Mouse (Mus musculus): ENCODE results near the gene Lrrc39. TPM values are rescaled to one million over a fixed set of nuclear protein-coding genes. Genes with fewer than 3 reads are reported as not detected.
"Not testable (repeated sequence)": the region's sequence is repeated elsewhere in the genome, so short reads cannot be mapped to it uniquely, and the experiment has no call there.

Lrrc39 gene
- 29.9 and 31.7 TPM in 2 replicates for polyA plus RNA-seq (2015; fragmentation: Nextera tagmentation; extraction: Ambion mirVana)

- Histone ChIP-seq H3K4me1 (peaks cover 19% of the 10 kb centered on the region), H3K27me3 (replicated peaks) (no peaks in the 10 kb centered on the region), H3K27ac (replicated peaks) (peak within 1 kb of the TSS; percentile 97), H3K4me2 (peak within 1 kb of the TSS; percentile 62), H3K9me3 (peaks cover 7% of the 10 kb centered on the region), H3K9ac (peak within 1 kb of the TSS; percentile 82), H3K4me3 (peak within 1 kb of the TSS; percentile 57), H3K36me3 (peaks cover 27% of the 10 kb centered on the region)
- WGBS: 12% methylated on average over 7 of the region's 7 CpGs
- peak; percentile 88 for ATAC-seq (ENCODE audit: extremely low read depth, insufficient number of reproducible peaks, low FRiP score, low TSS enrichment)
Measured at GRCm38 (mm10) chr3:116562408-116563094, at the start of gene Lrrc39. Gene Lrrc39 (plus strand): TSS chr3:116562973.

GRCm38 (mm10) chr3:116520141-116520761 is 42.5 kb upstream of the Lrrc39 start:
- 75% methylated on average over 12 of the region's 12 CpGs for WGBS
- peaks cover 27% of the 10 kb centered on the region for H3K36me3 ChIP-seq
- H3K4me1 ChIP-seq: peaks cover 10% of the 10 kb centered on the region
- H3K27ac ChIP-seq (replicated peaks): peak overlapping the region; percentile 67
- no peak overlapping the region for H3K9ac ChIP-seq
- no peak for ATAC-seq (ENCODE audit: extremely low read depth, insufficient number of reproducible peaks, low FRiP score, low TSS enrichment)
- H3K9me3 ChIP-seq: no peaks in the 10 kb centered on the region
- no peak overlapping the region for H3K4me2 ChIP-seq
- no peak overlapping the region for H3K4me3 ChIP-seq
- no peaks in the 10 kb centered on the region for H3K27me3 ChIP-seq (replicated peaks)

GRCm38 (mm10) chr3:116529741-116530140 is 33.0 kb upstream of the Lrrc39 start:
- 27% methylated on average over 5 of the region's 5 CpGs for WGBS
- Histone ChIP-seq H3K9ac (no peak overlapping the region), H3K27ac (replicated peaks) (peak overlapping the region; percentile 81), H3K27me3 (replicated peaks) (peaks cover 17% of the 10 kb centered on the region), H3K4me1 (peaks cover 30% of the 10 kb centered on the region), H3K36me3 (peaks cover 27% of the 10 kb centered on the region), H3K4me2 (no peak overlapping the region), H3K9me3 (no peaks in the 10 kb centered on the region), H3K4me3 (no peak overlapping the region)
- ATAC-seq (ENCODE audit: extremely low read depth, insufficient number of reproducible peaks, low FRiP score, low TSS enrichment): no peak

- ATAC-seq (ENCODE audit: extremely low read depth, insufficient number of reproducible peaks, low FRiP score, low TSS enrichment): no peak
- WGBS: 64% methylated on average over 4 of the region's 4 CpGs
- no peaks in the 10 kb centered on the region for H3K9me3 ChIP-seq
- peaks cover 17% of the 10 kb centered on the region for H3K27me3 ChIP-seq (replicated peaks)
- H3K9ac ChIP-seq: no peak overlapping the region
- peaks cover 30% of the 10 kb centered on the region for H3K36me3 ChIP-seq
- no peak overlapping the region for H3K4me3 ChIP-seq
- H3K27ac ChIP-seq (replicated peaks): peak overlapping the region; percentile 81
- H3K4me2 ChIP-seq: no peak overlapping the region
- peaks cover 34% of the 10 kb centered on the region for H3K4me1 ChIP-seq
Measured at GRCm38 (mm10) chr3:116530826-116531225, 31.9 kb upstream of the Lrrc39 start.

- H3K4me2 ChIP-seq: peak overlapping the region; percentile 60
Measured at GRCm38 (mm10) chr3:116536428-116537199, 26.2 kb upstream of the Lrrc39 start.

GRCm38 (mm10) chr3:116537200-116537573 is 25.6 kb upstream of the Lrrc39 start:
- Histone ChIP-seq H3K36me3 (peaks cover 67% of the 10 kb centered on the region), H3K27ac (replicated peaks) (peak overlapping the region; percentile 87), H3K4me2 (peak overlapping the region; percentile 60), H3K9ac (peak overlapping the region; percentile 67), H3K4me1 (peaks cover 38% of the 10 kb centered on the region), H3K27me3 (replicated peaks) (peaks cover 38% of the 10 kb centered on the region), H3K9me3 (no peaks in the 10 kb centered on the region), H3K4me3 (peak overlapping the region; percentile 33; the same call in 1 of the 2 replicates)
- ATAC-seq (ENCODE audit: extremely low read depth, insufficient number of reproducible peaks, low FRiP score, low TSS enrichment): no peak
- 53% methylated on average over 6 of the region's 6 CpGs for WGBS

More at GRCm38 (mm10) chr3:116536428-116537199, 26.2 kb upstream of the Lrrc39 start:
- ATAC-seq (ENCODE audit: extremely low read depth, insufficient number of reproducible peaks, low FRiP score, low TSS enrichment): peak; percentile 77; the same call in 1 of the 2 replicates
- Histone ChIP-seq H3K4me3 (peak overlapping the region; percentile 33), H3K27ac (replicated peaks) (peak overlapping the region; percentile 87), H3K4me1 (peaks cover 32% of the 10 kb centered on the region), H3K9ac (peak overlapping the region; percentile 67), H3K27me3 (replicated peaks) (peaks cover 38% of the 10 kb centered on the region), H3K36me3 (peaks cover 62% of the 10 kb centered on the region), H3K9me3 (no peaks in the 10 kb centered on the region)
- 15% methylated on average over 16 of the region's 16 CpGs for WGBS

- Histone ChIP-seq H3K27me3 (replicated peaks) (peaks cover 21% of the 10 kb centered on the region), H3K4me3 (no peak overlapping the region), H3K9me3 (no peaks in the 10 kb centered on the region), H3K4me1 (peaks cover 19% of the 10 kb centered on the region), H3K36me3 (peaks cover 76% of the 10 kb centered on the region), H3K27ac (replicated peaks) (peak overlapping the region; percentile 46), H3K4me2 (no peak overlapping the region), H3K9ac (no peak overlapping the region)
- ATAC-seq (ENCODE audit: extremely low read depth, insufficient number of reproducible peaks, low FRiP score, low TSS enrichment): no peak
- 79% methylated on average over 2 of the region's 2 CpGs for WGBS
Measured at GRCm38 (mm10) chr3:116542070-116542469, 20.7 kb upstream of the Lrrc39 start.

GRCm38 (mm10) chr3:116542532-116542931 is 20.2 kb upstream of the Lrrc39 start:
- H3K9me3 ChIP-seq: no peaks in the 10 kb centered on the region
- peaks cover 18% of the 10 kb centered on the region for H3K27me3 ChIP-seq (replicated peaks)
- H3K9ac ChIP-seq: no peak overlapping the region
- WGBS: 48% methylated on average over 3 of the region's 3 CpGs
- peak overlapping the region; percentile 46 for H3K27ac ChIP-seq (replicated peaks)
- H3K4me3 ChIP-seq: no peak overlapping the region
- peaks cover 15% of the 10 kb centered on the region for H3K4me1 ChIP-seq
- ATAC-seq (ENCODE audit: extremely low read depth, insufficient number of reproducible peaks, low FRiP score, low TSS enrichment): no peak
- H3K4me2 ChIP-seq: no peak overlapping the region
- peaks cover 80% of the 10 kb centered on the region for H3K36me3 ChIP-seq

GRCm38 (mm10) chr3:116547430-116547829 is 15.3 kb upstream of the Lrrc39 start:
- H3K27ac ChIP-seq (replicated peaks): no peak overlapping the region
- peaks cover 79% of the 10 kb centered on the region for H3K36me3 ChIP-seq
- no peaks in the 10 kb centered on the region for H3K9me3 ChIP-seq
- no peaks in the 10 kb centered on the region for H3K27me3 ChIP-seq (replicated peaks)
- WGBS: 89% methylated on average over 5 of the region's 5 CpGs
- H3K9ac ChIP-seq: no peak overlapping the region
- no peak for ATAC-seq (ENCODE audit: extremely low read depth, insufficient number of reproducible peaks, low FRiP score, low TSS enrichment)
- 0 out of 2 replicates have a peak, but pooled peaks cover 2% of the 10 kb centered on the region for H3K4me1 ChIP-seq
- H3K4me2 ChIP-seq: no peak overlapping the region
- H3K4me3 ChIP-seq: no peak overlapping the region

GRCm38 (mm10) chr3:116551362-116551761 is 11.4 kb upstream of the Lrrc39 start:
- WGBS: 79% methylated on average over 5 of the region's 5 CpGs
- no peaks in the 10 kb centered on the region for H3K4me1 ChIP-seq
- peaks cover 50% of the 10 kb centered on the region for H3K36me3 ChIP-seq
- H3K27ac ChIP-seq (replicated peaks): no peak overlapping the region
- no peak overlapping the region for H3K9ac ChIP-seq
- H3K9me3 ChIP-seq: no peaks in the 10 kb centered on the region
- H3K4me3 ChIP-seq: no peak overlapping the region
- H3K27me3 ChIP-seq (replicated peaks): no peaks in the 10 kb centered on the region
- no peak overlapping the region for H3K4me2 ChIP-seq
- ATAC-seq (ENCODE audit: extremely low read depth, insufficient number of reproducible peaks, low FRiP score, low TSS enrichment): no peak

GRCm38 (mm10) chr3:116561315-116561714 is 1.5 kb upstream of the Lrrc39 start:
- Histone ChIP-seq H3K4me1 (peaks cover 19% of the 10 kb centered on the region), H3K27ac (replicated peaks) (peak overlapping the region; percentile 97), H3K36me3 (peaks cover 15% of the 10 kb centered on the region)
- ATAC-seq (ENCODE audit: extremely low read depth, insufficient number of reproducible peaks, low FRiP score, low TSS enrichment); H3K4me2 ChIP-seq; H3K27me3 ChIP-seq (replicated peaks); H3K9me3 ChIP-seq; H3K4me3 ChIP-seq; H3K9ac ChIP-seq: not testable (repeated sequence)
- WGBS: 96% methylated on average over 14 of the region's 14 CpGs

Measured in heart, embryonic 13.5 days (tissue).